Mouse (Mus musculus): ENCODE measurements around the gene Sct. TPM values are rescaled to one million over a fixed set of nuclear protein-coding genes. Genes with fewer than 3 reads are reported as not detected.

Sct gene
- total RNA-seq (2023), result not detected

GRCm38 (mm10) chr7:141278766-141279590 lies at the start of gene Sct:
Gene Sct, minus strand, starts transcription at chr7:141279133.

GRCm38 (mm10) chr7:141327469-141328372 lies 48.8 kb upstream of the Sct start, which contains the start of the genes Deaf1 and Tmem80:
Gene Deaf1, minus strand, starts transcription at chr7:141327690.
Gene Tmem80, plus strand, starts transcription at chr7:141327739.

DNA sequence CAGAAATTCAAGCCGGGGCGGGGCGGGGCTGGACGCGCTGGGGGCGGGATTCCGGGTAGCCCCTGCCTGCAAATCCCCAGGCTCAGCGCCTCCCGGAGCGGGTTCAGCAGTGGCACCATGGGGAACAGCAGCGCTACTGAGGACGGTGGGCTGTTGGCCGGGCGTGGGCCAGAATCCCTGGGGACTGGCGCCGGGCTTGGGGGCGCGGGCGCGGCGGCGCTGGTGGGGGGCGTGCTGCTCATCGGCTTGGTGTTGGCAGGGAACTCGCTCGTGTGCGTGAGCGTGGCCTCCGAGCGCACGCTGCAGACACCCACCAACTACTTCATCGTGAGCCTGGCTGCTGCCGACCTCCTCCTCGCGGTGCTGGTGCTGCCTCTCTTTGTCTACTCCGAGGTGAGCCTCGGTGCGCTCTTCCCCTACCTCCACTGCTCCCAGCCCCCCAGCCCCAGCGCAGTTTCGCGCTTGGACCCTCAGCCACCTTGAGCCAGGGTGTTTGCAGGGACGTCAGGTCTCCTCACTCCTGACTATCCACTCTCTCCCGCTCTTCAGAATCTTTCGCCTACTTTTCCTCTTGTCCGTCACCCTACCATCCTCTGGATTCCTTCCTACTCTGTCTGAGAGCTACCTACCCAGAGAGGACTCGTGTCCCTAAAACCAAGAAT lies 13.1 kb upstream of the Sct start, which contains the start of gene Drd4:
TSS of gene Drd4 (plus strand) at position 86 of the 662 bp plus-strand sequence.

DNA sequence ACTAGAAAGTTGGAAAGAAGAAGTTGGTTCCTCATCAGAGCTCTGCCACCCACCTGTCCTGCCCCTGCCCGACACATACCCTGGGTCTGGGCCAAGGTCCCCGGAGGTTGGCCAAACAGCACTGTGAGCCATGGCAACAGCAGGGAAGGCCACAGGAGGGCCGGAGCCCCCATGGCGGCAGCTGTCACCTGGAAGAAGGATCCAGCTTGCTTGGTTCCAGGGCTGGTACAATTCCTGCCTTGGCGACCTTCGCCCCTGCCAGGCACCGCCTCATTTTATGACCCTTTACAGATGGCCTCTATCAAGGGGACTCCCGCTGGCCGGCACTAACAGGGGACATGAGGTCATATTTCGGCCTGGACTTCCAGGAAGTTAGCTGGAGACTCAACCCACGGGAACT lies 2.4 kb downstream of the Sct start, which contains the start of gene Cdhr5:
TSS of gene Cdhr5 (minus strand) at position 241 of the 400 bp plus-strand sequence.

GRCm38 (mm10) chr7:141265739-141266561 lies 13.0 kb downstream of the Sct start, which contains the start of gene Irf7:
Gene Irf7, minus strand, starts transcription at chr7:141266481.

Other genes starting within 250 kb of the Sct start
- gene B4galnt4, start 218.0 kb downstream of the Sct start, total RNA-seq (2023), result under 1 TPM in 1 of 2 experiments, not detected in 1; 0.27 TPM
- gene Pkp3, start 200.9 kb downstream of the Sct start, total RNA-seq (2023), result 1 to 10 TPM; 5.5 to 7.9 TPM
- 1 to 10 TPM; 3.8 to 9.0 TPM for gene Sigirr, start 178.6 kb downstream of the Sct start, total RNA-seq (2023)
- gene Ano9, start 161.3 kb downstream of the Sct start, total RNA-seq (2023), result not detected
- 1 to 10 TPM; 6.3 to 8.8 TPM for gene Ptdss2, start 156.8 kb downstream of the Sct start, total RNA-seq (2023)
- 100 to 1,000 TPM; 144 to 160 TPM for gene Rnh1, start 106.3 kb downstream of the Sct start, total RNA-seq (2023)
- gene Hras, start 85.1 kb downstream of the Sct start, total RNA-seq (2023), result 10 to 100 TPM; 24.5 to 27.3 TPM
- 1 to 10 TPM; 5.6 to 6.2 TPM for gene Lrrc56, start 85.0 kb downstream of the Sct start, total RNA-seq (2023)
- gene Lmntd2, start 65.1 kb downstream of the Sct start, total RNA-seq (2023), result not detected
- 1 to 10 TPM; 1.8 to 2.8 TPM for gene Rassf7, start 63.3 kb downstream of the Sct start, total RNA-seq (2023)
- 100 to 1,000 TPM; 109 to 116 TPM for gene Phrf1, start 50.3 kb downstream of the Sct start, total RNA-seq (2023)
- 100 to 1,000 TPM; 105 to 145 TPM for gene Irf7, start 12.7 kb downstream of the Sct start, total RNA-seq (2023)
- not detected for gene Cdhr5, start 2.3 kb downstream of the Sct start, total RNA-seq (2023)
- not detected for gene Drd4, start 12.9 kb upstream of the Sct start, total RNA-seq (2023)
- gene Deaf1, start 48.6 kb upstream of the Sct start, total RNA-seq (2023), result 10 to 100 TPM; 30.2 to 30.5 TPM
- 1 to 10 TPM; 5.4 to 7.1 TPM for gene Tmem80, start 48.6 kb upstream of the Sct start, total RNA-seq (2023)
- gene Eps8l2, start 59.7 kb upstream of the Sct start, total RNA-seq (2023), result not detected
- 100 to 1,000 TPM; 469 to 488 TPM for gene Taldo1, start 113.1 kb upstream of the Sct start, total RNA-seq (2023)
- 10 to 100 TPM; 28.9 to 32.7 TPM for gene Gatd1, start 135.0 kb upstream of the Sct start, total RNA-seq (2023)
- gene Cend1, start 150.4 kb upstream of the Sct start, total RNA-seq (2023), result not detected
- 10 to 100 TPM; 34.3 to 35.9 TPM for gene Slc25a22, start 158.8 kb upstream of the Sct start, total RNA-seq (2023)
- gene Pidd1, start 164.9 kb upstream of the Sct start, total RNA-seq (2023), result 1 to 10 TPM; 2.6 to 3.8 TPM
- gene Rplp2, start 168.2 kb upstream of the Sct start, total RNA-seq (2023), result 1,000 to 10,000 TPM; 1,146 to 1,432 TPM
- gene Pnpla2, start 176.1 kb upstream of the Sct start, total RNA-seq (2023), result 100 to 1,000 TPM; 126 to 136 TPM
- 10 to 100 TPM; 15.0 to 17.3 TPM for gene Cracr2b, start 182.0 kb upstream of the Sct start, total RNA-seq (2023)
- gene Cd151, start 188.3 kb upstream of the Sct start, total RNA-seq (2023), result 10 to 100 TPM; 17.8 to 21.7 TPM
- gene Polr2l, start 196.0 kb upstream of the Sct start, total RNA-seq (2023), result 10 to 100 TPM; 16.3 to 17.3 TPM
- 10 to 100 TPM; 34.5 to 39.3 TPM for gene Tspan4, start 196.1 kb upstream of the Sct start, total RNA-seq (2023)

All from monocyte, adult 59 days (primary cell).